Mouse (Mus musculus): Measurements from ENCODE around the gene Rhbdd2.
A peak's percentile ranks its signal among the peaks of the same experiment; 100 is the strongest.

The Rhbdd2 gene

DNA sequence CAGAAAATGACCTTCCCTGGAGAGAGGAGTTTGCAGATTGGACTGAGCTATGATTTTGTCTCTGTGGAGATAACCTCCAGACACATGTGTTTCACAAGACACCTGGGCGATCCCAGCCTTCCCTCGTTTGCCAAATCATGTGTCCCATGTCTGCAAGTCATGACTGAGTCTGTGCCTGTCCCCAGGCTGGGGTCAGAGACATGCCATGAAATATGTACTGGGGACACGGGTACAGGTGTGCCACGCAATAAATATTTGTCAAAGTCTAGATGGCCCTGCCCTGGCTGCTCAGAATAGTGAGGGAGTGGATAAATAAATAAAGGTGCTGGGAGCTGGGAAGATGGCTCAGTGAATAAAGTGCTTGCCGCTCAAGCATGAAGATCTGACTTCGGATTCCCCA is 13.6 kb downstream of the Rhbdd2 start:
- no peak for DNase-seq

DNA sequence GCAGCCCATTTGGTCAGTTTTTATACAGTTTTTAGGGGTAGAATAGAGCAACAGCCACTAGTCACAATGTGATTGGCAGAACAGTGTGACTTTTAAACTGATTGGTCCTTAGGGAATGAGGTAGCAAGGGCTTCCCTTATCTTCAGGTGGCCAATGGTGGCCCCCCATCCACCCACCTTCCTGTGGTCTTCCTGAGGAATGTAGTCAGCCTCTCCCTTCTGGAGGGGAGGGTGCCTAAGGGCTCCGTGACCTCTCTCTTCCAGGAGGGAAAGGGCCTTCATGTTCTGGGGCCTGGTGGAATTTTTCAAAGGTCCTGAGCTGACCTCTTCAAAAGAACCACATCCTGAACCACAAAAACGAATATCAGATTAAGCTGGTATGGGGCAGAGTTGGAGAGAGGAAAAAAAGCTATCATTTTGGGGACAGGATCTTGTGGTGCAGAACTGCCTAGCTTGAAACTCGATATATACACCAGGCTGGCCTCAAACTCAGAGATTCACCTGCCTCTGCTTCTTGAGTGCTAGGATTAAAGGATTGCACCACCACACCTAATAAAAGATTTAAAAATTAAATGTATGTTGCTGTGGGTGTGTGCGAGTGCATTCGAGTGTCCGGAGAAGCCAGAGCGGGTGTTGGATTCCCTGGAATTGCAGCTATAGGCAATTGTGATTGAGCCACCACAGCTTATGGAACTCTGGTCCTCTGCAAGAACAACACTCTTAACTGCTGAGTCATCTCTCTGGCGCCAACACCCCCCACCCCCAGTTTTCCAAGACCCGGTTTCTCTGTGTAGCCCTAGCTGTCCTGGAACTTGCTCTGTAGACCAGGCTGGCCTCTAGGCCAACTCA is 16.3 kb downstream of the Rhbdd2 start:
- no peak for DNase-seq

GRCm38 (mm10) chr5:135649309-135649633 is 16.9 kb downstream of the Rhbdd2 start:
- DNase-seq, result no peak

GRCm38 (mm10) chr5:135651536-135651935 is 19.1 kb downstream of the Rhbdd2 start:
- no peak for DNase-seq

- no peak for DNase-seq
Observed at GRCm38 (mm10) chr5:135653209-135653608, 20.8 kb downstream of the Rhbdd2 start.

GRCm38 (mm10) chr5:135656046-135656445 is 23.6 kb downstream of the Rhbdd2 start:
- no peak for DNase-seq

DNA sequence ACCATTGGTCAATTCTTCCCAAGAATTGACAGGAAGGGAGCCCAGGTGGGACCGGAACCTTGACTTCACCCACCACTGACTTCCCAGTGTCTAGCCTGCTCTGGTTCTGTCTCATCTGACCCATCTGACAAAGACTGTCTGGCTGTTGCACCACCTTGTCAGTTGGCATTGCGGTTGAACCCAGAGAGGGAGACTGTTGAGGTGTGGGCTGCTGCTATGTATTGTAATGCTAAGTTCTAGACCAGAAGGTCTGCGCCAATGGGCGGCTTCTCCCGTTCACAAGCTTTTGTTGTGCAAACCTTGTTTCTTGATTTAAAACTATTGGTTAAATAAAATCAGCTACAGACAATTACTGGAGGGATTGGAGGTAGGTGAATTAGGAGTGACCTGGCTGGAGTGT is 24.7 kb downstream of the Rhbdd2 start:
- no peak for DNase-seq

DNA sequence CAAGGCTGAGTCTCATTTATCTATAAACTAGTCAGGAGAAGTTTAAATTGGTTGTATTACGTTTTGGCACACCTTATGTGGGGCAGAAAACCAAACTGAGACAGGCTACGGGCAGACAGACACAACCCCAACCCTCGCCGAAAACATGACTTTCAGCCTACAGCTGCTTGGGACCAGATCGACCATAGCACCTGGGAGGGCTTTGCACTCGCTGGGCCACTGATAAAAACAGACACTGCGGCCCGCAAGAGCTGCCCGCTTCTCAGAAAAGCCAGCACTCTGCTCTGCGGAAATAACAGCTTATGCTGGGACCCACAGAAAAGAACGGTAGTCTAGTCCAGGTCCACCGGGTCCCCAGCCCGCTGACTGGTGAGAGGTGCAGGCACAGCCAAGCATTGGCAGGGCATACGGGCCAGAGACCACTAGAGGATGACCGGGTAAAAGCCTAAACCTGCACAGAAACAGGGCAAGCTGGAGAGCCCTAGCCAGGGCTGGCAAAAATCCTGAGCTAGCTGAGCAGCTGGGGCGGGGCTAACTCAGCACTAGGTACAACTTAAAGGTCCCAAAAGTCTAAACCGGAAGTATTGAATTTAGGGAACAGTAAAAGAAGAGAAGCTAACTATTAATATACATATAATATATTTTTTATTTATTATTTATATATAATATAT is 25.4 kb downstream of the Rhbdd2 start:
- no peak for DNase-seq

DNA sequence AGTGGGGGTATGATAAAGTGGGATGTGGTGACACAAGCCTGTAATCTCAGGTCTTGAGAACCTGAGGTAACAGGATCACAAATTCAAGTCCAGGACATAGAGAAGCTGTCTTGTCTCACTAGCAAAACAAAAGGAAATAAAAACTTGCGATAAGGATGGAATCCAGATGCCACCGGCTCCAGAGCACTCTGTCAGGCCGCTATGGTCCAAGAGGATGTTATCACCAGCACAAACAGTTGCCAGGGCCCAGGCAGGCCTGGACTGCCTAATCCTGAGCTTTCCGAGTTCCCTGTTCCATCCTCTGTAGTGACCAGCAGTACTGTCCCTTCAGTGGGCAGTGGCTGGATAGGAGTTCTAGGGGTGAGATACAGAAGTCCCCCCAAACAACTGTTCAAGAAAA is 27.5 kb downstream of the Rhbdd2 start:
- no peak for DNase-seq

GRCm38 (mm10) chr5:135660535-135660934 is 28.1 kb downstream of the Rhbdd2 start:
- DNase-seq, result no peak

DNA sequence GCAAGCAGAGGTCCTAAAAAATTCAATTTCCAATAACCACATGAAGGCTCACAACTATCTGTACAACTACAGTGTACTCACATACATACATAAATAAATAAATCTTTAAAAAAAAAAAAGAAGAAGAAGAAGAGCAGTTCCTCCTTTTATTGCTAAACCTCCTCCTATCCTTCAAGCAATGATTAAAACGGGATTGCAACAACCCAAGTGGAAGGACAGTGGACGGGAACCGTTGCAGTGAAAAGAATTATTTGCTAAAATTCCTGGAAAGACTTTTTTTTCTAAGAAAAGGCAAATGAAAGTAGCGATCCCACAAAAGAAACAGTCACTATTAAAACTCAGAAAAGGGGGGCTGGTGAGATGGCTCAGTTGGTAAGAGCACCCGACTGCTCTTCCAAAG is 34.5 kb downstream of the Rhbdd2 start:
- no peak for DNase-seq

- DNase-seq, result no peak
Observed at GRCm38 (mm10) chr5:135668071-135668470, 35.7 kb downstream of the Rhbdd2 start.

GRCm38 (mm10) chr5:135669741-135670275 is 37.4 kb downstream of the Rhbdd2 start, which contains the start of gene Por:
TSS of gene Por (plus strand) at chr5:135670033.
- no peak for DNase-seq

DNA sequence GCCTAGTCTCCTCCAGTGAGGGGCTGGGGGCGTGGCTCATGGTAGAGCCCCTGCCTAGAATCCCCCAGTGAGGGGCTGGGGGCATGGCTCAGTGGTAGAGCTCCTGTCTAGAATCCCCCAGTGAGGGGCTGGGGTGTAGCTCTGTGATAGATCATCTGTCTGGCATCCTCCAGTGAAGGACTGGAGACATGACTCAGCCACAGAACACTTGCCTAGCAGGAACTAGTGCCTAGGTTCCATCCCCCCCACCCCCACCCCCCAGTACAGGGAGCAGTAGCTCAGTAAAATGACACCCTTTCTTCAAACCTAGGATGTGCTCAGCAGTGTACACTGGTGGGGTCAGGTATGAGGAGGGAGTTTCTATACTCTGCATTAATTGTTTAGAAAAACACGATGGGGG is 38.5 kb downstream of the Rhbdd2 start:
- no peak for DNase-seq

GRCm38 (mm10) chr5:135672509-135672908 is 40.1 kb downstream of the Rhbdd2 start:
- DNase-seq, result no peak

- DNase-seq, result no peak
Observed at GRCm38 (mm10) chr5:135672980-135673379, 40.6 kb downstream of the Rhbdd2 start.

GRCm38 (mm10) chr5:135674349-135674775 is 41.9 kb downstream of the Rhbdd2 start:
- DNase-seq, result no peak

GRCm38 (mm10) chr5:135674821-135675220 is 42.4 kb downstream of the Rhbdd2 start:
- DNase-seq, result peak; percentile 86

GRCm38 (mm10) chr5:135676696-135677095 is 44.3 kb downstream of the Rhbdd2 start:
- DNase-seq, result no peak

DNA sequence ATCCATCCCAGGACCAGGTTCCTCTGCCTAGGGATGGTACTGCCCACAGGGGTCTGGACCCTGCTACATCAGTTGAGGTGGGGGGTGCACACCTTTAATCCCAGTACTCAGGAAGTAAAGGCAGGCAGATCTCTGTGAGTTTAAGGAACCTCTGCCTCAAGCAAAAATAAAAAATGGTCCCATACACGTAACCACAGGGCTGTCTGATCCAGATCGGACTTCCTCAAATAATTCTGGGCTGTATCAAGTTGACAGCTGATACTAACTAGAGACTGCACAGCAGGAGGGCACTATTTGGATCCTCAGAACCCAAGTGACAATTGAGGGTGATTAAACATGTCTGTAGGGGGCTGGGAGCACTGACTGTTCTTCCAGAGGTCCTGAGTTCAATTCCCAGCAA is 44.8 kb downstream of the Rhbdd2 start:
- DNase-seq, result no peak

DNA sequence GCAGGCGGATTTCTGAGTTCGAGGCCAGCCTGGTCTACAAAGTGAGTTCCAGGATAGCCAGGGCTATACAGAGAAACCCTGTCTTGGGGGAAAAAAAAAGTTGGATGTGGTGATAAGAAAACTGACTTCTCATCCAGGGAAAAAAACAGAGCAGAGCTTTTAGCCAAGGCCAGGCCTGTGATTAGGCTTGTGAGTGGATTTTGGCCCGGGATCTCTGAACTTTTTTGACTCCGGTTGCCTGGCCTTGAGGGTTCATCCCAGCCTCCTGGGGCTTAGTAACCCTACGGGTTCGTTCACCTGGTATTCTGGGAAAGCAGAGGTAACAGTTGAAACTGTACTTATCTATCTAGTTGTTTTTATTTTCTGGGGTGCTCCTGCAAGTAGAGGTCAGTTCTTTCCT is 46.1 kb downstream of the Rhbdd2 start:
- no peak for DNase-seq

GRCm38 (mm10) chr5:135680967-135681545 is 48.6 kb downstream of the Rhbdd2 start:
- DNase-seq, result no peak

DNA sequence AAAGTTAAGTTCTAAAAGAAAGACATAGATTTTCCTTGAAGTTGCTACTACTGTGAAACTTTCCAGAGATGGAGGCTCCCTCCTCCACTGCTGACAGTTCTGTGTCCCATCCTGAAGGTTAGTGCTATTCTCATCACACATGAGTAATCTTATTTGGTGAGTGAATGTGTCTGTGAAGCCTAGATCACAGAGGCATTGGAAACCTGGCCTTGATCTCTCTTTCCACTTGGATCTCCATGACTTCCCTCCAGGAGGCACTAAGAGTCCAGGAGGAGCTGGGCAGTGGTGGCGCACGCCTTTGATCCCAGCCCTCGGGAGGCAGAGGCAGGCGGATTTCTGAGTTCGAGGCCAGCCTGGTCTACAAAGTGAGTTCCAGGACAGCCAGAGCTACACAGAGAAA is 49.6 kb downstream of the Rhbdd2 start:
- DNase-seq, result no peak

Measured in layer of hippocampus, adult 9-11 months (tissue).